Mouse (Mus musculus): ENCODE measurements around the gene Ndufa9. TPM values are rescaled to one million over a fixed set of nuclear protein-coding genes. Genes with fewer than 3 reads are reported as not detected.

Gene Ndufa9
- polyA plus RNA-seq (2014; fragmentation: Illumina TruSeq; extraction: RNeasy Lipid Tissue Mini Kit (QIAGEN cat#74804); ENCODE audit: low read depth, low replicate concordance): 93.1 TPM

GRCm38 (mm10) chr6:126848712-126849704, at the start of gene Ndufa9:
Gene Ndufa9, minus strand, starts transcription at chr6:126849136.

GRCm38 (mm10) chr6:126852881-126853280, 3.9 kb upstream of the Ndufa9 start, which contains the start of gene Akap3:
Gene Akap3, plus strand, starts transcription at chr6:126853098.

Other genes with a start within 250 kb of the Ndufa9 start
- 3.9 TPM for gene Kcna1, start 202.8 kb downstream of the Ndufa9 start, polyA plus RNA-seq (2014; fragmentation: Illumina TruSeq; extraction: RNeasy Lipid Tissue Mini Kit (QIAGEN cat#74804); ENCODE audit: low read depth, low replicate concordance)
- 0.57 TPM for gene Kcna6, start 108.5 kb downstream of the Ndufa9 start, polyA plus RNA-seq (2014; fragmentation: Illumina TruSeq; extraction: RNeasy Lipid Tissue Mini Kit (QIAGEN cat#74804); ENCODE audit: low read depth, low replicate concordance)
- gene Akap3, start 4.0 kb upstream of the Ndufa9 start, polyA plus RNA-seq (2014; fragmentation: Illumina TruSeq; extraction: RNeasy Lipid Tissue Mini Kit (QIAGEN cat#74804); ENCODE audit: low read depth, low replicate concordance): 7.8 TPM
- 0.42 TPM for gene Dyrk4, start 72.7 kb upstream of the Ndufa9 start, polyA plus RNA-seq (2014; fragmentation: Illumina TruSeq; extraction: RNeasy Lipid Tissue Mini Kit (QIAGEN cat#74804); ENCODE audit: low read depth, low replicate concordance)
- 3.0 TPM for gene Rad51ap1, start 90.5 kb upstream of the Ndufa9 start, polyA plus RNA-seq (2014; fragmentation: Illumina TruSeq; extraction: RNeasy Lipid Tissue Mini Kit (QIAGEN cat#74804); ENCODE audit: low read depth, low replicate concordance)
- 13.1 TPM for gene D6Wsu163e, start 90.8 kb upstream of the Ndufa9 start, polyA plus RNA-seq (2014; fragmentation: Illumina TruSeq; extraction: RNeasy Lipid Tissue Mini Kit (QIAGEN cat#74804); ENCODE audit: low read depth, low replicate concordance)
- not detected for gene Fgf6, start 166.4 kb upstream of the Ndufa9 start, polyA plus RNA-seq (2014; fragmentation: Illumina TruSeq; extraction: RNeasy Lipid Tissue Mini Kit (QIAGEN cat#74804); ENCODE audit: low read depth, low replicate concordance)
- not detected for gene Fgf23, start 223.8 kb upstream of the Ndufa9 start, polyA plus RNA-seq (2014; fragmentation: Illumina TruSeq; extraction: RNeasy Lipid Tissue Mini Kit (QIAGEN cat#74804); ENCODE audit: low read depth, low replicate concordance)